Comparison of ENCODE assay signal across 10 mouse cellular contexts in the genomic region with DNA sequence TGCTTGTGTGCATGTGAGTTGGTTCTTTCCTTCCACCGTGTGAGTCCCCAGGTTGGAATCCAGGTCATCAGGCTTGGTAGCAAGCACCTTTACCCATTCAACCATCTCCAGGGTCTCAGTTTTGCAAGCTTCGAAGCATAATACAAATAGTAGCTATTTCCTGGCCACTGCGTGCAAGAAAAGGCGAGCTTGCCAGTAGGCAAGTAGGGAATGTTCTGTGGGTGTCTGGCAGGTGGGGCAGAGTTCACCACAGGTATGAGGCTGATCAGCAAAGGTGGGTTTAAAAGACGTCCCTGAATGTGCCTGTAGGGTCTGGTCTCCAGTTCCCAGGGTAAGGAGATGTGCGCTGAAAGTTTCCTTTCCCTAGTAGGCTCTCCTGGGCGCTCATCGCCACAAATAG. TPM values are rescaled to one million over a fixed set of nuclear protein-coding genes. Genes with fewer than 3 reads are reported as not detected.
A peak's percentile ranks its signal among the peaks of the same experiment; 100 is the strongest.
DNase-seq lines count a peak whose midpoint lies in the region; ATAC-seq and TF ChIP-seq lines count a peak whose summit lies in the region.
"Had no signal": no experiment of that assay in that cellular context is flagged by ENCODE, and none has a peak within 500 bp of the region (broad histone marks: within the 10 kb centered on the region; RNA-seq: fewer than 3 reads in every experiment).

No protein-coding gene starts in this region.

- H3K4me1 ChIP-seq in embryonic facial prominence, embryonic 12.5 days = peaks cover 6% of the 10 kb centered on the region; the same call in 1 of the 2 replicates
- peaks cover 17% of the 10 kb centered on the region for H3K4me1 ChIP-seq in embryonic facial prominence, embryonic 10.5 days
- peaks cover 13% of the 10 kb centered on the region; the same call in 1 of the 2 replicates for H3K4me1 ChIP-seq in kidney, adult 2 months (ENCODE audit: control insufficient read depth, insufficient read depth, low read length)
- H3K4me1 ChIP-seq in embryonic facial prominence, embryonic 13.5 days = peaks cover 17% of the 10 kb centered on the region; the same call in 1 of the 2 replicates
- peaks cover 14% of the 10 kb centered on the region for H3K4me1 ChIP-seq in liver, embryonic 12.5 days

- peak overlapping the region; percentile 72; the same call in 1 of the 2 replicates for H3K4me3 ChIP-seq in embryonic facial prominence, embryonic 12.5 days
- H3K4me3 ChIP-seq in embryonic facial prominence, embryonic 10.5 days = no peak overlapping the region
- peak overlapping the region; percentile 76 for H3K4me3 ChIP-seq in kidney, adult 2 months (ENCODE audit: insufficient read depth, low read depth, low read length)
- H3K4me3 ChIP-seq in embryonic facial prominence, embryonic 13.5 days = peak overlapping the region; percentile 73; the same call in 1 of the 2 replicates
- H3K4me3 ChIP-seq in liver, embryonic 12.5 days = 0 out of 2 replicates have a peak overlapping the region, but pooled peaks have one; percentile 61

- H3K4me2 ChIP-seq in embryonic facial prominence, embryonic 12.5 days (replicated peaks) = no peak overlapping the region; the same call in 1 of the 2 replicates
- peak overlapping the region; percentile 88; the same call in 1 of the 2 replicates for H3K4me2 ChIP-seq in embryonic facial prominence, embryonic 13.5 days
- H3K4me2 ChIP-seq in liver, embryonic 12.5 days = peak overlapping the region; percentile 84

- DNase-seq in embryonic facial prominence, embryonic 10.5 days (ENCODE audit: low spot score) = no peak
- peak; percentile 55 for DNase-seq in kidney, adult 2 months
- no peak for DNase-seq in kidney, postnatal 10 days
- DNase-seq in urinary bladder, postnatal 36 days (ENCODE audit: low spot score in 2 of 2) = no peak
- DNase-seq: right cerebral cortex, postnatal 25 days had no signal

- H3K36me3 ChIP-seq in embryonic facial prominence, embryonic 12.5 days = no peaks in the 10 kb centered on the region
- H3K36me3 ChIP-seq in embryonic facial prominence, embryonic 10.5 days (replicated peaks) = no peaks in the 10 kb centered on the region
- no peaks in the 10 kb centered on the region for H3K36me3 ChIP-seq in kidney, adult 2 months (ENCODE audit: control insufficient read depth, insufficient read depth, low read length)
- H3K36me3 ChIP-seq in embryonic facial prominence, embryonic 13.5 days = no peaks in the 10 kb centered on the region
- no peaks in the 10 kb centered on the region for H3K36me3 ChIP-seq in liver, embryonic 12.5 days

- 40% methylated on average over 8 of the region's 8 CpGs for WGBS in embryonic facial prominence, embryonic 12.5 days
- 40% methylated on average over 8 of the region's 8 CpGs for WGBS in embryonic facial prominence, embryonic 10.5 days
- 27% methylated on average over 8 of the region's 8 CpGs for WGBS in kidney, adult 2 months
- WGBS in embryonic facial prominence, embryonic 13.5 days = 40% methylated on average over 8 of the region's 8 CpGs
- WGBS in liver, embryonic 12.5 days (ENCODE audit: insufficient replicate concordance) = 32% methylated on average over 8 of the region's 8 CpGs

- H3K27ac ChIP-seq in embryonic facial prominence, embryonic 12.5 days = no peak overlapping the region
- no peak overlapping the region for H3K27ac ChIP-seq in embryonic facial prominence, embryonic 10.5 days (replicated peaks)
- peak overlapping the region; percentile 99 for H3K27ac ChIP-seq in kidney, adult 2 months (ENCODE audit: insufficient read depth, low read depth, low read length)
- no peak overlapping the region for H3K27ac ChIP-seq in embryonic facial prominence, embryonic 13.5 days
- no peak overlapping the region for H3K27ac ChIP-seq in liver, embryonic 12.5 days

- peaks cover 63% of the 10 kb centered on the region for H3K27me3 ChIP-seq in embryonic facial prominence, embryonic 12.5 days
- H3K27me3 ChIP-seq in embryonic facial prominence, embryonic 10.5 days (replicated peaks; ENCODE audit: low read depth, poor library complexity, severe bottlenecking) = peaks cover 86% of the 10 kb centered on the region
- H3K27me3 ChIP-seq in kidney, adult 2 months (replicated peaks; ENCODE audit: control insufficient read depth, insufficient read depth, low read length) = no peaks in the 10 kb centered on the region
- H3K27me3 ChIP-seq in embryonic facial prominence, embryonic 13.5 days = peaks cover 75% of the 10 kb centered on the region
- H3K27me3 ChIP-seq in liver, embryonic 12.5 days (replicated peaks) = peaks cover 62% of the 10 kb centered on the region

- no peaks in the 10 kb centered on the region for H3K9me3 ChIP-seq in embryonic facial prominence, embryonic 12.5 days
- no peaks in the 10 kb centered on the region for H3K9me3 ChIP-seq in embryonic facial prominence, embryonic 10.5 days
- no peaks in the 10 kb centered on the region for H3K9me3 ChIP-seq in embryonic facial prominence, embryonic 13.5 days
- no peaks in the 10 kb centered on the region for H3K9me3 ChIP-seq in liver, embryonic 12.5 days (replicated peaks)

- ATAC-seq in embryonic facial prominence, embryonic 12.5 days (ENCODE audit: insufficient number of reproducible peaks, insufficient read depth, low FRiP score, low TSS enrichment) = no peak
- ATAC-seq in embryonic facial prominence, embryonic 13.5 days (ENCODE audit: insufficient number of reproducible peaks, insufficient read depth, low FRiP score, low TSS enrichment, low read depth) = no peak
- ATAC-seq in liver, embryonic 12.5 days = no peak
- no peak for ATAC-seq in megakaryocyte-erythroid progenitor cell, adult 5-6 weeks (replicated peaks; ENCODE audit: low FRiP score, low TSS enrichment, poor library complexity, severe bottlenecking)

- TF ChIP-seq POLR2A in kidney, adult 2 months (IDR thresholded peaks at IDR 0.05; ENCODE audit: low read depth, low read length) = no peak

- no peak for TF ChIP-seq CTCF in kidney, adult 2 months (conservative IDR thresholded peaks at IDR 0.05; ENCODE audit: insufficient read depth, insufficient read length, low read depth, low read length)

- H3K9ac ChIP-seq in embryonic facial prominence, embryonic 12.5 days = no peak overlapping the region
- H3K9ac ChIP-seq in embryonic facial prominence, embryonic 13.5 days = no peak overlapping the region
- no peak overlapping the region for H3K9ac ChIP-seq in liver, embryonic 12.5 days

RNA-seq across cellular contexts. Expression of gene Ppara, which starts 0.6 kb away (rescaled TPM):
- 1.7 and 2.2 TPM in 2 replicates for polyA plus RNA-seq in embryonic facial prominence, embryonic 12.5 days (2016; fragmentation: Nextera tagmentation; extraction: Ambion mirVana)
- polyA plus RNA-seq in embryonic facial prominence, embryonic 10.5 days (2016; fragmentation: Nextera tagmentation; extraction: Ambion mirVana) = 0.29 and 0.75 TPM in 2 replicates
- 31.3 and 32.5 TPM in 2 replicates for polyA plus RNA-seq in kidney, adult 2 months (2012; rRNA removed)
- polyA plus RNA-seq in embryonic facial prominence, embryonic 13.5 days (2015; fragmentation: Nextera tagmentation; extraction: Ambion mirVana) = 2.8 and 3.3 TPM in 2 replicates
- polyA plus RNA-seq in liver, embryonic 12.5 days (2016; fragmentation: Nextera tagmentation; extraction: Ambion mirVana) = 5.7 TPM in 2 replicates
- not detected in 2 replicates for total RNA-seq in megakaryocyte-erythroid progenitor cell, adult 5-6 weeks (2014; fragmentation: Nextera tagmentation)
- not detected in 2 replicates for total RNA-seq in megakaryocyte-erythroid progenitor cell, adult 5-6 weeks (2017)
- total RNA-seq: common myeloid progenitor, adult 5-6 weeks had no signal
